Mouse (Mus musculus) frontal cortex, postnatal 25 days (tissue): ENCODE measurements at regions not wholly inside any gene's neighbourhood (a gene's known extent, or its start where the extent isn't known, plus 50 kb on each side); places are given as distances from the start of the nearest gene placed in this dataset.
"Not testable (repeated sequence)": the region's sequence is repeated elsewhere in the genome, so short reads cannot be mapped to it uniquely, and the experiment has no call there.

Experiments used
- DNase-seq, 2 experiments: peaks; one replicate each; pipeline ENCODE4 v3.0.0; 2022; ENCODE audit warnings: low spot score in 2 of 2

DNA sequence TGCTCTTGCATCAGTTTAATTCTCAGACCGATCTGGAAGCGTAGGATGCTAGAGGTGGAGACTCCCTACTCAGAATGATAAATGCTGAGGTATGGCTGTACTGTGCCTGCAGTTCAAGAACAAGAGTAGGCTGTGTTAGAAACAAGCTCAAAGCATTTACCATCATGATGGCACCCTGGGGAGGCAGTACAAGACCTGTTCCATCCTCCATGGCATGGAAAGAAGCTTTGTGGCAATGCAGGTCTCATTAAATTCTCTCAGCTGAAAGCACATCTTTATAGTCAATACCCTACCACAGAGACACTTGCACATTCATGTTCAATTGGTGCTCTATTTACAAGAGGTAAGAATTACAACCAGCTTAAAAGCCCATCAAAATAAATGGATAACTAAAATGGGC is 209.5 kb downstream of the Tbl1xr1 start:
- DNase-seq = no peak

- no peak for DNase-seq
These were observed 217.0 kb downstream of the Tbl1xr1 start for GRCm38 (mm10) chr3:22293466-22293865.

GRCm38 (mm10) chr3:22294081-22294480 is 217.6 kb downstream of the Tbl1xr1 start:
- not testable (repeated sequence) for DNase-seq

GRCm38 (mm10) chr3:22296925-22297324 is 220.5 kb downstream of the Tbl1xr1 start:
- DNase-seq = not testable (repeated sequence)

GRCm38 (mm10) chr3:22297831-22298230 is 221.4 kb downstream of the Tbl1xr1 start:
- not testable (repeated sequence) for DNase-seq

- DNase-seq = no peak
These were observed 224.1 kb downstream of the Tbl1xr1 start for GRCm38 (mm10) chr3:22300553-22300952.

GRCm38 (mm10) chr3:22301991-22302517 is 225.6 kb downstream of the Tbl1xr1 start:
- DNase-seq = no peak

- no peak for DNase-seq
These were observed 227.7 kb downstream of the Tbl1xr1 start for GRCm38 (mm10) chr3:22304145-22304544.

GRCm38 (mm10) chr3:22306624-22307023 is 230.2 kb downstream of the Tbl1xr1 start:
- DNase-seq = no peak

GRCm38 (mm10) chr3:22308962-22309361 is 232.5 kb downstream of the Tbl1xr1 start:
- peak; percentile 66 to 70 for DNase-seq

DNA sequence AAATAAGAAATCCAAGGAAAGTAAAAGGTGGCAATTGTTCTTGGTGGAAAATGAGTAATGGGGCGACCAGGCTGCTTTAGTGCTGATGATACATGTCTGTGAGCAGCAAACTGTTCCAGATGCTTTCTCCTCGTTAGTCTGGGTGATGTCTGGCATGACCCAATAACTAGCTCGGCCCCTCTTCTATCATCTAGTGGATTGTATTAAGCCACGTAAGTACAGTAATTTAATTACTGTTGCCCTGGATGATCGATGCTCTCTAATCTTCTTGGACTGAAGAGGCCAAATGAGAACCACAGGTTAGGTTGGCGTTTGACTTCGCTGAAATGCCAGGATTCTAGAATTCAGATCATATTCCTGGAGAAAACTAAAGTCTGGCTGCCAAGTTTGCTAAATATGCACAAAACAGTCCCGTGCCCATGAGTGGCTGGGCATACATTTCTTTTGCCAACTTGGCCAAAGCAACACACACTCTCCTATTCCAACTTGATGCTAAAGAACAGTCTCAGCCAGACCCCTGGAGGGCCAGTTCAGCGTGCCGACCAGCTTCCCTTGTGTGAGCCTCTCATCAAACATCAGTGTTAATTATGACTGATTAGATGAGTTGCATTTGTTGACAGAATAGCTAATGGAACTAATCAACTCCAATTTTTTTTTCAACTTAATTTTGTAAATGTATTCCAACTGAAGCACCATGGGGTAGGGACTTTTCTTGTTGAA is 240.2 kb downstream of the Tbl1xr1 start:
- no peak for DNase-seq

DNA sequence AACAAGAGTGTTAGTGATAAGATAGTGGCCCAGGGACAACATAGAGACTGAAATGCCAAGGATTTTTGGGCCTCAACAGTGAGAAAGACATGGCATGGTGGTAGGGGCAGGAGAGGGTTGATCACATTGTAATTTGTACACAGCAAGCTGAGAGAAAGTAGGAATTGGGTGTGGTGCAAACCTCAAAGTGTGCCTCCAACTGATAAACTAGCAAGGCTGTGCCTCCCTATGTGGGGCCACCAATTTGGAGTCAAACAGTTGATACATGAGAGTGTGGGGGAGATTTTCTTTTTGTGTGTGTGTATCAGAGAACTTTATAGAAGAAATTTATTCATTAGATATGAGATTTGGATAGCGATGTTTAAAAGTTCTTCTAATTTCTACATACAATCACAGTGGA is 244.0 kb downstream of the Tbl1xr1 start:
- not testable (repeated sequence) for DNase-seq

DNA sequence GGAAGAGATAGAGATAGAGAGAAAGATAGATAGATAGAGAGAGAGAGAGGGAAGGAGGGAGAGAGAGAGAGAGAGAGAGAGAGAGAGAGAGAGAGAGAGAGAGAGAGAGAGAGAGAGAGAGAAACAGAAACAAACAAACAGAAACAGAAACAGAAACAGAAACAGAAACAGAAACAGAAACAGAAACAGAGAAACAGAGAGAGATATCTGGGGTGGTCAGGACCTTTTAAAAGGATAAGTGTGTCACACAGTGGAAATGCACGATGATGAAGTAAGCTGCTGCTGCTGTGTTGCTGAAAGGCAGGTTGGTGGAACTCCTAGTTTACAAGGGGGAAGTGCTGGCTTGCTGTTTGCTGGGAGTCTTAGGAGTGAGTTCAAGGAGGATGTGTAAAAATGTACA is 254.8 kb downstream of the Tbl1xr1 start:
- DNase-seq = no peak
